Mouse (Mus musculus): ENCODE results near the gene Actl7b. TPM values are rescaled to one million over a fixed set of nuclear protein-coding genes. Genes with fewer than 3 reads are reported as not detected.

Actl7b gene
- polyA plus RNA-seq, 1 experiment from 2014 or later: not detected

DNA sequence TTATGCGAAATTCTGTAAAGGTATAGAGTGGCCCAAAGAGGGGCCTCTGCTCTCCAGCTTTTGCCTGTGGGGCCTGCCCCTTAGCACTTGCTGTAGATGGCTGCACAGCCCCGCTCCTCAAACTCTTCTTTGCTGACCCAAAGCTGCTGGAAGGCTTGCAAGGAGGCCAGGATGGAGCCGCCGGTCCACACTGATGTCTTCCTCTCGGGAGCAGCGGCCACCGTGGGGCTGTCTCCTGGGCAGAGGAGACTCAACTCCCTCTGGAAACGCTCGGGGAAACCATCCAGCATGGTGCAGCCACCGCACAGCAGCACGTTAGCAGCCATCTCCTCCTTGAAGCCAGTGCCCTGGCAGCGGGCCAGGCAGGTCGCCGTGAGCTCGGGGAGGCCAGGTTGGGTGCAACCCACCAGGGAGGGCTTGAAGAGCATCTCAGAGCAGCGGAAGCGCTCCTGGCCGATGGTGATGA, 1.2 kb downstream of the Actl7b start, which contains the start of gene Gm26657:
Gm26657 (plus strand) TSS at position 51 of the 466 bp plus-strand sequence.
- WGBS: 84% methylated on average over 18 of the region's 18 CpGs
- Histone ChIP-seq H3K27ac (replicated peaks) (no peak within 1 kb of the TSS), H3K9me3 (no peaks in the 10 kb centered on the region), H3K4me2 (replicated peaks) (no peak within 1 kb of the TSS), H3K36me3 (peaks cover 11% of the 10 kb centered on the region; the same call in 1 of the 2 replicates), H3K27me3 (no peaks in the 10 kb centered on the region), H3K4me1 (no peaks in the 10 kb centered on the region), H3K4me3 (no peak within 1 kb of the TSS), H3K9ac (replicated peaks) (no peak within 1 kb of the TSS)
- no peak for ATAC-seq (replicated peaks)

DNA sequence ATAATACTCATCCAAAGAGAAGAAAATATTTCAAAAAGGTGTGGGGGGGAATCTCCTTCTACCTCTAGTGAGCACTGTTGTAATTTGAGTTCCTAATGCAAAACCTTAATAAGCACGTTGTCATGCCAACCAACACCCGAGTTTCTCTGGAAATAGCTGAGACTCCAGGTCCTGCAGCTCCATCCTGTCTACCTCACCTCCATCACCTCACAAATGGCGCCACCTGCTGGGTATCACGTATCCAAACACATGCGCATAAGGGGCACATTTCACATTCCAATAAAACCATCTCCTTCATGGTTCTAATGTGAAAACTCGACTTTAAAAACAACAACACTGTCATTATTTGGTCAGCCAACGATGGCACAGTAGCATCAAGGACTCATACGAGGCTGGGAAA, 15.4 kb downstream of the Actl7b start:
- WGBS: 55% methylated on average over 8 of the region's 8 CpGs

GRCm38 (mm10) chr4:56723237-56723636, 18.0 kb downstream of the Actl7b start:
- Histone ChIP-seq H3K27ac (replicated peaks) (no peak overlapping the region), H3K4me1 (0 out of 2 replicates have a peak, but pooled peaks cover 5% of the 10 kb centered on the region), H3K36me3 (no peaks in the 10 kb centered on the region), H3K9ac (replicated peaks) (no peak overlapping the region), H3K9me3 (peaks cover 3% of the 10 kb centered on the region; the same call in 1 of the 2 replicates), H3K4me3 (no peak overlapping the region), H3K4me2 (replicated peaks) (no peak overlapping the region), H3K27me3 (no peaks in the 10 kb centered on the region)
- ATAC-seq (replicated peaks): no peak
- 93% methylated on average over 6 of the region's 6 CpGs for WGBS

More for the DNA sequence above, 15.4 kb downstream of the Actl7b start:
- ATAC-seq (replicated peaks): no peak
- H3K9ac ChIP-seq (replicated peaks): no peak overlapping the region
- H3K27me3 ChIP-seq: no peaks in the 10 kb centered on the region
- no peak overlapping the region for H3K4me3 ChIP-seq
- H3K36me3 ChIP-seq: no peaks in the 10 kb centered on the region
- no peak overlapping the region for H3K4me2 ChIP-seq (replicated peaks)
- peaks cover 3% of the 10 kb centered on the region; the same call in 1 of the 2 replicates for H3K9me3 ChIP-seq
- H3K4me1 ChIP-seq: no peaks in the 10 kb centered on the region
- no peak overlapping the region for H3K27ac ChIP-seq (replicated peaks)

- WGBS: 68% methylated on average over 6 of the region's 6 CpGs
- Histone ChIP-seq H3K27me3 (no peaks in the 10 kb centered on the region), H3K36me3 (no peaks in the 10 kb centered on the region), H3K4me1 (0 out of 2 replicates have a peak, but pooled peaks cover 5% of the 10 kb centered on the region), H3K4me2 (replicated peaks) (no peak overlapping the region), H3K9me3 (peaks cover 3% of the 10 kb centered on the region; the same call in 1 of the 2 replicates), H3K9ac (replicated peaks) (no peak overlapping the region), H3K4me3 (no peak overlapping the region), H3K27ac (replicated peaks) (no peak overlapping the region)
- ATAC-seq (replicated peaks): no peak
Observed at GRCm38 (mm10) chr4:56722346-56722745, 18.9 kb downstream of the Actl7b start.

GRCm38 (mm10) chr4:56721469-56721868, 19.8 kb downstream of the Actl7b start:
- no peak overlapping the region for H3K27ac ChIP-seq (replicated peaks)
- no peak for ATAC-seq (replicated peaks)
- H3K9me3 ChIP-seq: no peaks in the 10 kb centered on the region
- 0 out of 2 replicates have a peak, but pooled peaks cover 5% of the 10 kb centered on the region for H3K4me1 ChIP-seq
- no peak overlapping the region for H3K4me3 ChIP-seq
- no peaks in the 10 kb centered on the region for H3K27me3 ChIP-seq
- no peak overlapping the region for H3K9ac ChIP-seq (replicated peaks)
- no peak overlapping the region for H3K4me2 ChIP-seq (replicated peaks)
- H3K36me3 ChIP-seq: no peaks in the 10 kb centered on the region
- 28% methylated on average over 3 of the region's 3 CpGs for WGBS

- 0 out of 2 replicates have a peak, but pooled peaks cover 5% of the 10 kb centered on the region for H3K4me1 ChIP-seq
- no peak overlapping the region for H3K27ac ChIP-seq (replicated peaks)
- ATAC-seq (replicated peaks): no peak
- H3K36me3 ChIP-seq: no peaks in the 10 kb centered on the region
- 88% methylated on average over 9 of the region's 9 CpGs for WGBS
- H3K4me2 ChIP-seq (replicated peaks): no peak overlapping the region
- no peak overlapping the region for H3K9ac ChIP-seq (replicated peaks)
- no peaks in the 10 kb centered on the region for H3K9me3 ChIP-seq
- H3K27me3 ChIP-seq: no peaks in the 10 kb centered on the region
- no peak overlapping the region for H3K4me3 ChIP-seq
Observed at GRCm38 (mm10) chr4:56720403-56720802, 20.8 kb downstream of the Actl7b start.

DNA sequence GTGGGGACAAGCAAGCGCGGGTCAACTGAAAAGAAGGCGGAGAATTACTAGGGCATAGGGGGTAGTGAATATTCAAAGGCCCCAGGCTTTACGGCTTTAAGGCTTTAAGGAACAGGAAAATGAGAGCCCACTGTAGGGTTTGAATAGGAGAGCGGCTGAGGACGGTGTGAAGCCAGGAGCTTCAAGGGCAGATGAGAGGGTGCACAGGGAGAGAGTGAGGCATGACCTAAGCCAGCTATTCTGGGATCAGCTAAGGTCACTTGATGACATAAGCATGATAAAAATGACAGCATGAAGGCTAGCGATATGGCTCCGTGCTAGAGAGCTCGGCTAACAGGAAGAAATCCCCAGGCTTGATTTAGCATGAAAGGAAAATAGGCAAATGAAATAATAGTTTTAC, 21.8 kb downstream of the Actl7b start:
- H3K9me3 ChIP-seq: no peaks in the 10 kb centered on the region
- no peak overlapping the region for H3K4me3 ChIP-seq
- H3K4me1 ChIP-seq: 0 out of 2 replicates have a peak, but pooled peaks cover 5% of the 10 kb centered on the region
- H3K36me3 ChIP-seq: no peaks in the 10 kb centered on the region
- no peak overlapping the region for H3K4me2 ChIP-seq (replicated peaks)
- WGBS: 74% methylated on average over 9 of the region's 9 CpGs
- H3K27me3 ChIP-seq: no peaks in the 10 kb centered on the region
- ATAC-seq (replicated peaks): no peak
- H3K27ac ChIP-seq (replicated peaks): no peak overlapping the region
- no peak overlapping the region for H3K9ac ChIP-seq (replicated peaks)

GRCm38 (mm10) chr4:56718573-56719442, 22.4 kb downstream of the Actl7b start:
- Histone ChIP-seq H3K27ac (replicated peaks) (no peak overlapping the region), H3K27me3 (no peaks in the 10 kb centered on the region), H3K4me1 (0 out of 2 replicates have a peak, but pooled peaks cover 5% of the 10 kb centered on the region), H3K36me3 (no peaks in the 10 kb centered on the region), H3K9me3 (no peaks in the 10 kb centered on the region), H3K4me2 (replicated peaks) (no peak overlapping the region), H3K4me3 (no peak overlapping the region), H3K9ac (replicated peaks) (no peak overlapping the region)
- 66% methylated on average over 12 of the region's 12 CpGs for WGBS
- no peak for ATAC-seq (replicated peaks)

- Histone ChIP-seq H3K9me3 (no peaks in the 10 kb centered on the region), H3K4me2 (replicated peaks) (no peak overlapping the region), H3K4me1 (0 out of 2 replicates have a peak, but pooled peaks cover 5% of the 10 kb centered on the region), H3K36me3 (no peaks in the 10 kb centered on the region), H3K27me3 (no peaks in the 10 kb centered on the region), H3K4me3 (no peak overlapping the region), H3K27ac (replicated peaks) (no peak overlapping the region), H3K9ac (replicated peaks) (no peak overlapping the region)
- WGBS: 85% methylated on average over 3 of the region's 3 CpGs
- ATAC-seq (replicated peaks): no peak
Observed at GRCm38 (mm10) chr4:56717932-56718331, 23.3 kb downstream of the Actl7b start.

DNA sequence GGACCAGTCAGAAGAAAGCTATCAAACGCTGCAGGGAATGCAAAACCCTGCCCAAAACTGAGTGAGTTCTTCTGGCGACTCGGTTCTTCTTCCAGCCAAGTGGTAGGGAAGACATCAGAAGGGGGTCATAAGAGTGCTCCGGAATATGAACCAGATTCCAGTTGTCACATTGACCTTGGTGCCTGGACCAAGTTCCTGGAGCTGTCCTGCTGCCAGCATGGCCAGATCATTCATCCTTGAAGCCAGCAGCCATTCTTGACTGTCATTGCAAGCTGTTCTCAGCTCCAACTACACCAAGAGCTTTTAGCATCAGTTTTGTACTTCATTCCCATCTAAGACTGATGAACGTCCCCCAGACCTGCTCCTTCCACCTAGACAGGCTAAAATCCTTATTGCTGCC, 24.4 kb downstream of the Actl7b start:
- ATAC-seq (replicated peaks): no peak
- H3K9ac ChIP-seq (replicated peaks): no peak overlapping the region
- H3K9me3 ChIP-seq: no peaks in the 10 kb centered on the region
- no peak overlapping the region for H3K4me2 ChIP-seq (replicated peaks)
- H3K4me3 ChIP-seq: no peak overlapping the region
- WGBS: 55% methylated on average over 5 of the region's 5 CpGs
- H3K27ac ChIP-seq (replicated peaks): no peak overlapping the region
- H3K4me1 ChIP-seq: 0 out of 2 replicates have a peak, but pooled peaks cover 5% of the 10 kb centered on the region
- H3K27me3 ChIP-seq: no peaks in the 10 kb centered on the region
- no peaks in the 10 kb centered on the region for H3K36me3 ChIP-seq

DNA sequence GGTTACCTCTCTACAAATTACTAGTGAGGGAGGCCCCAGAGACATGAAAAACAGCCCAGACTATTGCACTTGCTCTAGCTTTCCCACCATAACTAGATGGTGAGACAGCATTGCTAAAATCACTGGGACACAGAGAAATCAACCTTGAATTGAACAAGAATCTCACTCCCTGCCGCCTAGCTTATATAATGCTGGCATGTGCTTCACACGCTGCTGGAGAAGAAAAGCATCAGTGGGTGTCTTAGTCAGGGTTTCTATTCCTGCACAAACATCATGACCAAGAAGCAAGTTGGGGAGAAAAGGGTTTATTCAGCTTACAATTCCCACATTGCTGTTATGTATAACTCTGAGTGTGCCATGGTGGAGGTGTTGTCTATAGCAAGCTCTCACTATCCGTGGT, 28.1 kb downstream of the Actl7b start:
- H3K9me3 ChIP-seq: no peaks in the 10 kb centered on the region
- H3K9ac ChIP-seq (replicated peaks): no peak overlapping the region
- 78% methylated on average over 3 of the region's 3 CpGs for WGBS
- H3K4me2 ChIP-seq (replicated peaks): no peak overlapping the region
- ATAC-seq (replicated peaks): no peak
- no peak overlapping the region for H3K4me3 ChIP-seq
- no peak overlapping the region for H3K27ac ChIP-seq (replicated peaks)
- no peaks in the 10 kb centered on the region for H3K27me3 ChIP-seq
- H3K36me3 ChIP-seq: no peaks in the 10 kb centered on the region
- no peaks in the 10 kb centered on the region for H3K4me1 ChIP-seq

GRCm38 (mm10) chr4:56702234-56702633, 39.0 kb downstream of the Actl7b start:
- Histone ChIP-seq H3K27me3 (no peaks in the 10 kb centered on the region), H3K4me2 (replicated peaks) (no peak overlapping the region)
- WGBS: 6% methylated on average over 10 of the region's 10 CpGs

More at GRCm38 (mm10) chr4:56702234-56702633, 39.0 kb downstream of the Actl7b start:
- no peak overlapping the region for H3K4me3 ChIP-seq
- H3K9ac ChIP-seq (replicated peaks): no peak overlapping the region
- no peaks in the 10 kb centered on the region for H3K9me3 ChIP-seq
- no peaks in the 10 kb centered on the region for H3K4me1 ChIP-seq
- no peaks in the 10 kb centered on the region for H3K36me3 ChIP-seq
- ATAC-seq (replicated peaks): no peak
- H3K27ac ChIP-seq (replicated peaks): no peak overlapping the region
